Mouse (Mus musculus) erythroblast, embryonic 14.5 days (primary cell): ENCODE results near the gene Pcdh9.

Experiments
- GATA1 ChIP-seq: IDR thresholded peaks from 2 replicates; pipeline ENCODE4 v1.6.1; 2012; ENCODE audit warnings: low read length, inconsistent platforms, mixed read lengths
- TAL1 ChIP-seq: IDR thresholded peaks from 3 replicates; pipeline ENCODE4 v1.6.1; 2012; ENCODE audit warnings: low read length, inconsistent platforms, mixed read lengths

DNA sequence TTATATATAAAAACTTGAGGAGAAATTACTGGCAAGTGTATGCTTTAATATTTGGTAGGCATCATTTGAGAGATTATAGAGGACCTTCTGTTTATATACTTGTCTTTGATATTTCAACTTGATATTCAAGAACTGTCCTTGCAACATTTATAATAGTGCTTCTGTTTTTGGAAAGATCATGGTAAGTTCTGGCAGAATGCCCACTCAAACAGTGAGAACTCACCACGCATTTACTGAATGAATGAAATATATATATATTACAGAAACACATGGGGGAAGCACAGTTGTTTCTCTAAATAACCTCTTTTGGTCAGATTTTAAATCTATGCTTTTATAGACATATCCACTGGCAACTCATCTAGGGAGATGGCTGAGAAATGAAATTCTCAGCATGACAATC is 164.7 kb downstream of the Pcdh9 start:
- no peak for TF ChIP-seq GATA1
- no peak for TF ChIP-seq TAL1
